Mouse (Mus musculus): ENCODE measurements at regions not wholly inside any gene's neighbourhood (a gene's known extent, or its start where the extent isn't known, plus 50 kb on each side); places are given as distances from the start of the nearest gene placed in this dataset.

- no peaks in the 10 kb centered on the region for H3K9me3 ChIP-seq (ENCODE audit: control insufficient read depth, low read length)
- ATAC-seq (ENCODE audit: low FRiP score) = no peak
- H3K36me3 ChIP-seq (replicated peaks; ENCODE audit: control insufficient read depth, insufficient read depth) = no peaks in the 10 kb centered on the region
- no peak overlapping the region for H3K9ac ChIP-seq
- H3K27me3 ChIP-seq (ENCODE audit: control insufficient read depth, insufficient read depth, low read length) = no peaks in the 10 kb centered on the region
- H3K27ac ChIP-seq = no peak overlapping the region
- no peak for DNase-seq (ENCODE audit: low spot score)
- no peak overlapping the region for H3K4me3 ChIP-seq (replicated peaks; ENCODE audit: low read length)
- H3K4me1 ChIP-seq (replicated peaks; ENCODE audit: control insufficient read depth, insufficient read depth, low read length) = no peaks in the 10 kb centered on the region
- H3K4me2 ChIP-seq (replicated peaks) = no peak overlapping the region
Measured at GRCm38 (mm10) chr7:71092825-71093224, 258.5 kb downstream of the Gm10295 start.

DNA sequence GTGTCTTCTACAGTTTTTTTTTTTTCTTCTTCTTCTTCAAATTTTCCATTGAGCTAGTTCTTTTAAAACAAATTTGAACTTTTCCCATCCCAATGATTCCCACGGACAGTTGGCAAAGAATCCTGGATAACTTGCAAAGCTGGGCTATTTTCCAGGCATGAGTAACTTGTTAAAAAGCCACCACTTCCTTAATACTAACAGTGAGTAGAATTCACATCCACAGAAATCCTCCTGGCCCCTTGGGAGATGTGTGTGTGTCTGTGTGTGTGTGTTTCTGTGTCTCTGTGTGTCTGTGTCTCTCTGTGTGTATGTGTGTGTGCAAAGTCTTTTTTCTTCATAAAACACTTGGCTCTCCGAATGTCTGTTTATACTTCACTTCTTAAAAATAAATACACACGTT is 259.0 kb downstream of the Gm10295 start:
- ATAC-seq (ENCODE audit: low FRiP score) = no peak
- H3K27ac ChIP-seq = no peak overlapping the region
- 81% methylated on average over 3 of the region's 3 CpGs for WGBS
- no peaks in the 10 kb centered on the region for H3K36me3 ChIP-seq (replicated peaks; ENCODE audit: control insufficient read depth, insufficient read depth)
- no peaks in the 10 kb centered on the region for H3K27me3 ChIP-seq (ENCODE audit: control insufficient read depth, insufficient read depth, low read length)
- H3K9me3 ChIP-seq (ENCODE audit: control insufficient read depth, low read length) = no peaks in the 10 kb centered on the region
- DNase-seq (ENCODE audit: low spot score) = no peak
- no peak overlapping the region for H3K4me3 ChIP-seq (replicated peaks; ENCODE audit: low read length)
- no peaks in the 10 kb centered on the region for H3K4me1 ChIP-seq (replicated peaks; ENCODE audit: control insufficient read depth, insufficient read depth, low read length)
- no peak overlapping the region for H3K9ac ChIP-seq
- no peak overlapping the region for H3K4me2 ChIP-seq (replicated peaks)

DNA sequence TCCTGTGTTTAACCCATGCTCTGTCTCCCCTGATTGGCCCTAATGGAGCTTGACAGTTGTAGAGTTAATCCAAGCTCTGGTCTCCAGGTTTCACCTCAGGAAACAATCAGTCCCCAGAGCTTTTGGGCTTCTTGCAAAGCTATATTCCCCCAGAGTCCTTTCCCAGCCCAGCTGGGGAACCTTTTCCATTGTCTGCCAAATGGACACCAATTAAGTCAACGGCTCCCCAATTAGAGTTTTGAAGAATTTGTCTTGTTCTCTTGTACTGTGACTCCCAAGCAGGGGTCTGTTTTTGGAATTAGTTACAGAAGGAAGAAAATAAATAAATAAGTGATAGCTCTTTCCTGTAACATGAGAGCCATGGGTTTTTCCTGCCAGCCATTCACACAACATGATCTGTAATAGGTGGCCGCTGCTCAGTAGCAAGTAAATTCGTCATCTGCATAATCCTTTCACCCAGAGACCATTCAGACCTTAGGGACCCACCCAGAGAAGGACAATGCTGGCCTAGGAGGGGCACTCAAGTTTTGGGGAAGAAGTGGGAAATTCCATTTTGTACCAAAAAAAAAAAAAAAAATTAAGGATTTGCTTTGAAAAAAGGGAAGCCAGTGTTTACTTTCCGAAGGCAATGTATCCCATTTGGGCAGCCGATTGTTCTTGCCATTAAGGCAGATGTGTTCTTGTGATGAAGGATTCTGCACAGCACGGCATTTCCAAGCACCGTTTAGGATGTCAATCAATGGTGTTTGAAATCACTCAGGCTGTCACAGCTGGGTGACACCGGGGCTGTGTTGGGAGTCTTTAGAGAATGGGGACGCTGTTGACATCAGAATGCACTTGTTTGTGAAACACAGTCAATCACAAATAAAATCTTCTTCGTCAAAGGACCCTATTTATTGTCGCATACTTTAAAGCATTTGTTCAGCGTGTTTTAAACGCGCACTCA is 286.6 kb downstream of the Gm10295 start:
- Histone ChIP-seq H3K4me2 (replicated peaks) (peak overlapping the region; percentile 10; the same call in 1 of the 2 replicates), H3K4me1 (replicated peaks; ENCODE audit: control insufficient read depth, insufficient read depth, low read length) (peaks cover 7% of the 10 kb centered on the region), H3K9ac (no peak overlapping the region), H3K27ac (no peak overlapping the region), H3K4me3 (replicated peaks; ENCODE audit: low read length) (no peak overlapping the region), H3K9me3 (ENCODE audit: control insufficient read depth, low read length) (no peaks in the 10 kb centered on the region), H3K36me3 (replicated peaks; ENCODE audit: control insufficient read depth, insufficient read depth) (no peaks in the 10 kb centered on the region), H3K27me3 (ENCODE audit: control insufficient read depth, insufficient read depth, low read length) (no peaks in the 10 kb centered on the region)
- ATAC-seq (ENCODE audit: low FRiP score) (no peak), DNase-seq (ENCODE audit: low spot score) (no peak)
- 11% methylated on average over 14 of the region's 14 CpGs for WGBS

- Histone ChIP-seq H3K9ac (no peak overlapping the region), H3K9me3 (ENCODE audit: control insufficient read depth, low read length) (no peaks in the 10 kb centered on the region), H3K36me3 (replicated peaks; ENCODE audit: control insufficient read depth, insufficient read depth) (no peaks in the 10 kb centered on the region), H3K27me3 (ENCODE audit: control insufficient read depth, insufficient read depth, low read length) (no peaks in the 10 kb centered on the region), H3K4me1 (replicated peaks; ENCODE audit: control insufficient read depth, insufficient read depth, low read length) (no peaks in the 10 kb centered on the region; the same call in 1 of the 2 replicates), H3K4me2 (replicated peaks) (no peak overlapping the region), H3K4me3 (replicated peaks; ENCODE audit: low read length) (no peak overlapping the region), H3K27ac (no peak overlapping the region)
- WGBS = 92% methylated on average over 2 of the region's 2 CpGs
- DNase-seq (ENCODE audit: low spot score) (no peak), ATAC-seq (ENCODE audit: low FRiP score) (no peak)
Measured at GRCm38 (mm10) chr7:71050825-71051224, 300.5 kb downstream of the Gm10295 start.

GRCm38 (mm10) chr7:71047201-71047600 is 304.1 kb downstream of the Gm10295 start:
- Histone ChIP-seq H3K4me1 (replicated peaks; ENCODE audit: control insufficient read depth, insufficient read depth, low read length) (no peaks in the 10 kb centered on the region; the same call in 1 of the 2 replicates), H3K9me3 (ENCODE audit: control insufficient read depth, low read length) (no peaks in the 10 kb centered on the region), H3K36me3 (replicated peaks; ENCODE audit: control insufficient read depth, insufficient read depth) (no peaks in the 10 kb centered on the region), H3K27ac (no peak overlapping the region), H3K4me3 (replicated peaks; ENCODE audit: low read length) (no peak overlapping the region), H3K27me3 (ENCODE audit: control insufficient read depth, insufficient read depth, low read length) (no peaks in the 10 kb centered on the region), H3K4me2 (replicated peaks) (no peak overlapping the region), H3K9ac (no peak overlapping the region)
- no peak for ATAC-seq (ENCODE audit: low FRiP score)
- 67% methylated on average over 3 of the region's 3 CpGs for WGBS
- no peak for DNase-seq (ENCODE audit: low spot score)

DNA sequence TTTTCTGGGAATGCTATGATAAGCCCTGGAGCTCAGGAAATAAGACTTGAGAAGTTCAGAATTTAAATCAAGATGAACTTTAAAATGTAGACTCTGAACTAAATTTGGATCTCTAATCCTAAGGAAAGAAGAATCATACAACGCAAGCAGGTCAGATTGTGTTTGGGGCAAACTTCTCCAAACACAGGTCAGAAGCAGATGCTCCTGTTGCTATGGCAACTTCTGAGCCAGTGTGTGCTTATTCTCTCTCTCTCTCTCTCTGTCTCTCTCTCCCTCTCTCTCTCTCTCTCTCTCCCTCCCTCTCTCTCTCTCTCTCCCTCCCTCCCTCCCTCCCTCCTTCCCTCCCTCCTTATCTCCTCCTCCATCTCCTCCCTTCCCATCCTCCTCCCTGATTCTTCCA is 304.7 kb downstream of the Gm10295 start:
- Histone ChIP-seq H3K4me1 (replicated peaks; ENCODE audit: control insufficient read depth, insufficient read depth, low read length) (no peaks in the 10 kb centered on the region; the same call in 1 of the 2 replicates), H3K27ac (no peak overlapping the region), H3K4me2 (replicated peaks) (no peak overlapping the region), H3K9me3 (ENCODE audit: control insufficient read depth, low read length) (no peaks in the 10 kb centered on the region), H3K36me3 (replicated peaks; ENCODE audit: control insufficient read depth, insufficient read depth) (no peaks in the 10 kb centered on the region), H3K27me3 (ENCODE audit: control insufficient read depth, insufficient read depth, low read length) (no peaks in the 10 kb centered on the region), H3K4me3 (replicated peaks; ENCODE audit: low read length) (no peak overlapping the region), H3K9ac (no peak overlapping the region)
- ATAC-seq (ENCODE audit: low FRiP score) = no peak
- no peak for DNase-seq (ENCODE audit: low spot score)
- WGBS = 34% methylated on average over 1 of the region's 1 CpGs

DNA sequence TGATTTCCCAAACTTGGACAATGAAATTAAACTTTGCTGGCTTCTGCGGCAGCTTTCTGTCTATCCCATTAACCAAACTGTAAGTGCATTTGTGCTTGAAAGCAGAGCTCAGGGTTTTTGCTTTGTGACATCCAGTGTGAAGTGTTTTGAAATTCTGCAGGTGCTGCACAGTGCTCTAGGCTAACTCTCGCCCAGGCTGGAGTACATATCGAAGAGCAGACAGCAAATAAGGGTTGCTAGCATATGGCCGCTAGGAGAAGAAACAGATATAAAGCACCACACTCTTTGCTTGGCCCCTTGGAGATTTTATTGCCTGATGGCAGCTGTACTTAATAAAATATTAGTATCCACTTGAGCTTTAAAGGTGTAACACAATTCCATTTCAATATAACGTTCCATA is 307.5 kb downstream of the Gm10295 start:
- no peaks in the 10 kb centered on the region for H3K36me3 ChIP-seq (replicated peaks; ENCODE audit: control insufficient read depth, insufficient read depth)
- 88% methylated on average over 5 of the region's 5 CpGs for WGBS
- H3K4me3 ChIP-seq (replicated peaks; ENCODE audit: low read length) = no peak overlapping the region
- no peak for ATAC-seq (ENCODE audit: low FRiP score)
- H3K4me1 ChIP-seq (replicated peaks; ENCODE audit: control insufficient read depth, insufficient read depth, low read length) = no peaks in the 10 kb centered on the region; the same call in 1 of the 2 replicates
- H3K9ac ChIP-seq = no peak overlapping the region
- no peak for DNase-seq (ENCODE audit: low spot score)
- no peak overlapping the region for H3K4me2 ChIP-seq (replicated peaks)
- H3K27me3 ChIP-seq (ENCODE audit: control insufficient read depth, insufficient read depth, low read length) = no peaks in the 10 kb centered on the region
- no peaks in the 10 kb centered on the region for H3K9me3 ChIP-seq (ENCODE audit: control insufficient read depth, low read length)
- H3K27ac ChIP-seq = no peak overlapping the region

DNA sequence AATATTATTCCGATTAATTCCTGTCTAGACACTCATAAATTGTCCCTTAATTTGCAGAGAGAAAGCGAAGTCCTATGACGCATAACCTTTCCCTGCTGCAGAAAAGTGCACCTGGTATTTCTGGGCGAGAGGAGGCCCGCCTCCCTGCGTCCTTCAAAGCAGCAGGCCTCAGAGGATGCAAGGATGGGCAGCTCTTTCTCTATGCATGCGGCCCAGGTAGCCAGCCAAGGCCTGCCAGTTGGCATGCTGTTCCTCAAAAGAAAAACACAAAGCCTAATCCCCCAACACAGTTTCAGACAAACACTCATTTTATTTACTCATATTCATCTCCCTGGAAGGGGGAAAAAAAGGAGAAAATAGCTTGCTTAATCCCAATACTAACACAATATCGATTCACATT is 308.2 kb downstream of the Gm10295 start:
- no peak overlapping the region for H3K9ac ChIP-seq
- H3K4me1 ChIP-seq (replicated peaks; ENCODE audit: control insufficient read depth, insufficient read depth, low read length) = no peaks in the 10 kb centered on the region; the same call in 1 of the 2 replicates
- H3K27me3 ChIP-seq (ENCODE audit: control insufficient read depth, insufficient read depth, low read length) = no peaks in the 10 kb centered on the region
- no peak overlapping the region for H3K4me3 ChIP-seq (replicated peaks; ENCODE audit: low read length)
- H3K27ac ChIP-seq = no peak overlapping the region
- no peak overlapping the region for H3K4me2 ChIP-seq (replicated peaks)
- WGBS = 62% methylated on average over 8 of the region's 8 CpGs
- no peaks in the 10 kb centered on the region for H3K9me3 ChIP-seq (ENCODE audit: control insufficient read depth, low read length)
- DNase-seq (ENCODE audit: low spot score) (no peak), ATAC-seq (ENCODE audit: low FRiP score) (no peak)
- H3K36me3 ChIP-seq (replicated peaks; ENCODE audit: control insufficient read depth, insufficient read depth) = no peaks in the 10 kb centered on the region

- Histone ChIP-seq H3K4me2 (replicated peaks) (no peak overlapping the region), H3K27me3 (ENCODE audit: control insufficient read depth, insufficient read depth, low read length) (no peaks in the 10 kb centered on the region), H3K9ac (no peak overlapping the region), H3K27ac (no peak overlapping the region), H3K4me1 (replicated peaks; ENCODE audit: control insufficient read depth, insufficient read depth, low read length) (no peaks in the 10 kb centered on the region), H3K9me3 (ENCODE audit: control insufficient read depth, low read length) (no peaks in the 10 kb centered on the region), H3K4me3 (replicated peaks; ENCODE audit: low read length) (no peak overlapping the region), H3K36me3 (replicated peaks; ENCODE audit: control insufficient read depth, insufficient read depth) (no peaks in the 10 kb centered on the region)
- no peak for ATAC-seq (ENCODE audit: low FRiP score)
- no peak for DNase-seq (ENCODE audit: low spot score)
- WGBS = 75% methylated on average over 3 of the region's 3 CpGs
Measured at GRCm38 (mm10) chr7:71041388-71041787, 309.9 kb downstream of the Gm10295 start.

Measured in hindbrain, embryonic 14.5 days (tissue).